Mouse (Mus musculus) ES-E14 (cell line): ENCODE data around the gene Lcn5. TPM values are rescaled to one million over a fixed set of nuclear protein-coding genes. Genes with fewer than 3 reads are reported as not detected.

Source experiments
- DNase-seq: peaks from one replicate; pipeline ENCODE4 v3.0.0-alpha.2; 2013; ENCODE audit warnings: low read depth, low spot score
- H3K27ac ChIP-seq: 2 replicates; pipeline ENCODE4 v1.5.1; 2012; ENCODE audit warnings: low read depth, mild to moderate bottlenecking, low read length, moderate library complexity, mixed read lengths; ENCODE audit not compliant: poor library complexity, insufficient read depth, severe bottlenecking
- H3K36me3 ChIP-seq: 2 replicates; pipeline ENCODE4 v1.6.1; 2012; ENCODE audit warnings: mild to moderate bottlenecking, low read length, moderate library complexity, mixed read lengths; ENCODE audit not compliant: control insufficient read depth, poor library complexity, insufficient read depth, severe bottlenecking
- H3K4me1 ChIP-seq, 2 experiments: fragments of 150-350 bp in 1 of 2; sonication (generic) in 1 of 2; 2 replicates each; pipeline ENCODE4 v1.6.1; 2012; ENCODE audit warnings: low read length in 2 of 2, mild to moderate bottlenecking in 1 of 2, mixed read lengths in 1 of 2; ENCODE audit not compliant: control insufficient read depth in 2 of 2, insufficient read depth in 2 of 2, poor library complexity in 1 of 2
- H3K4me3 ChIP-seq, 2 experiments: fragments of 150-350 bp in 1 of 2; sonication (generic) in 1 of 2; 2 replicates each; pipeline ENCODE4 v1.5.1; 2012; ENCODE audit warnings: low read length in 2 of 2, low read depth in 1 of 2, mild to moderate bottlenecking in 1 of 2, mixed read lengths in 1 of 2; ENCODE audit not compliant: insufficient read depth in 1 of 2, poor library complexity in 1 of 2, severe bottlenecking in 1 of 2
- H3K9ac ChIP-seq: 2 replicates; pipeline ENCODE4 v1.6.1; 2012; ENCODE audit warnings: low read depth, mild to moderate bottlenecking, low read length, mixed read lengths; ENCODE audit not compliant: poor library complexity, insufficient read depth, severe bottlenecking
- H3K9me3 ChIP-seq: fragments of 150-350 bp; sonication (generic); 2 replicates; pipeline ENCODE4 v1.6.1; 2012; ENCODE audit warnings: low read depth, mild to moderate bottlenecking, low read length; ENCODE audit not compliant: control insufficient read depth, insufficient read depth
- CHD2 ChIP-seq: IDR thresholded peaks from 2 replicates; pipeline ENCODE4 v1.6.1; 2014; ENCODE audit warnings: mild to moderate bottlenecking, low read depth, low read length, inconsistent platforms
- HCFC1 ChIP-seq: IDR thresholded peaks from 2 replicates; pipeline ENCODE4 v1.6.1; 2012; ENCODE audit warnings: low read length, inconsistent platforms, borderline replicate concordance; ENCODE audit not compliant: insufficient read depth
- MAFK ChIP-seq: IDR thresholded peaks from 2 replicates; pipeline ENCODE4 v1.6.1; 2014; ENCODE audit warnings: mild to moderate bottlenecking, low read depth, low read length, inconsistent platforms; ENCODE audit not compliant: insufficient read depth
- ZC3H11A ChIP-seq: IDR thresholded peaks from 2 replicates; pipeline ENCODE4 v1.6.1; 2012; ENCODE audit warnings: low read depth, mild to moderate bottlenecking, inconsistent platforms, low read length, borderline replicate concordance
- ZNF384 ChIP-seq: IDR thresholded peaks from 2 replicates; pipeline ENCODE4 v1.6.1; 2012; ENCODE audit warnings: low read depth, low read length, inconsistent platforms
- in situ Hi-C, 2 experiments: fragments of 600-800 bp; cut with MboI; formaldehyde crosslinking; loops; one replicate each; pipeline ENCODE4 v1.15.1; 2025; ENCODE audit warnings: low sequenced_read_pairs in 2 of 2, inconsistent platforms in 1 of 2; ENCODE audit not compliant: unreplicated experiment in 2 of 2
- total RNA-seq: library from RNA; depleted of rRNA; stranded (reverse); fragments of 300-350 nt; gene quantifications from 2 replicates; pipeline ENCODE4 v1.2.3, GENCODE M21; 2012

The Lcn5 gene
- total RNA-seq, 1 experiment = not detected

DNA sequence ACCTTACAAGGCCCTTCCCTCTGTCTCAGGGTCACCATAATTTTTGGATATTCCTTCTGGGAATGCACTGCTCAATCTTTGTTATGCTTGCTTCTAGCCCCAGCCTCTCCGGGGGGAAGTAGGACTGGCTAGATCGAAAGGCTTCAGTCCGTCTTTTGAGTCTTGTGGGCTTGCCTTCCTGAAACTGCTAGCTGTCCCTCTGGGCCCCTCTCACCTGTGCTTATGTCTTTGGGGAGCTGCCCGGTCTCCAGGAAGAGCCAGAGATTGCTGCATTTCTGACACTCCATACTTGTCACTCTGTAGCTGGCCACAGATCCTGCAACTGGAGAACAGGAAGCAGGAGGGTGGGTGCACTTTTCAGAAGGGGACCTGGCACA, 36.9 kb upstream of the Lcn5 start:
- Histone ChIP-seq H3K4me3 (no peak overlapping the region), H3K27ac (no peak overlapping the region), H3K9ac (no peak overlapping the region), H3K36me3 (no peaks in the 10 kb centered on the region; the same call in 1 of the 2 replicates), H3K9me3 (no peaks in the 10 kb centered on the region), H3K4me1 (no peaks in the 10 kb centered on the region; a peak in 1 of 4 replicates)
- TF ChIP-seq CHD2 (no peak), ZNF384 (no peak), MAFK (no peak), ZC3H11A (no peak), HCFC1 (no peak)
- DNase-seq = no peak
- in situ Hi-C loops = no loop called here

DNA sequence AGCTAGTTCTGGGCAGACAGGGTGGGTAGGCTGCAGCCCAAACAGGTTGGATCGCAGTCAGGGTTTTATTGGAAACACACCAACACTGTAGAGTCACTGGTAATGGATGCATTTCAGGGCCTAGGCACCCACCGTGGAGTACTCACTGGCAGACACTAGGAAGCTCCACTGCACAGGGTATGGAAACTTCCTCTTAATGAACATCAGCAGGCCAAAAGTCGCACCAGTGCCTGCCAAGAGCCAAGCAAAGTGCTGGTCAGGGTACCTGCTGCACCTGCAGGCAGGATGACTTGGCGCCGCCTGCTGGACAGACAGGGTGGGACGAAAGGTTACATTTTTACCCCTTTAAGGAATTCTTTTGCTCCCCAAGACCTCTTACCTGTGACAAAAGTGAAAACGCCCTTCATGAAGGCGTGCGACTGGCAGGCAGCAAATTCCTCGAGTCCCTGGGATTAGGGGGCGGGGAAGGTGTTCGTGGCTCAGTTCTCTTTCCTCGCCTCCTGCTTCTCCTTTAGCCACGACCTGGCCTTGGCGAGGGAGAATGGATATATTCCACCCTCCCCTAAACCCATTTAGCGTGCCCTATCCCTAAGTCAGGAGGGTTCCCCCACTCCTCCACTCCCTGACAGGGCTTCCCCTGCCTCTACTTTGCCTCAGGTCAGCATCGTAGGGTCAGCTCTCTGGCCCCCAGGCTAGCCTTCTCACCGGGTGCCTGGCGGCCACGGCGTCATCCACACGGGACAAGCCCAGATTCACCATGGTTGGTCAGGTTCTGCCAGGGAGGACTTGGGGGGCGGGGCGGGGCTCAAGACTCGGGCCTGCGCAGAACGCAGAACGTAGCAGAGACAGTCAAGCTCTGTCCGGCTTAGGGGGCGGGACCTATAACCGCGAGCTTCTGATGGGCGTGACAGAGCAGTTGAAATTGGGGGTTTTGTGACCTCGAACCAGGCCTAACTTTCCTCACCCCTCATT, 36.2 kb upstream of the Lcn5 start, which contains the start of gene Tmem141:
Gene Tmem141 (minus strand): TSS at position 777 of the 972 bp plus-strand sequence.
- H3K27ac ChIP-seq = no peak within 1 kb of the TSS
- no peaks in the 10 kb centered on the region; the same call in 1 of the 2 replicates for H3K36me3 ChIP-seq
- H3K9ac ChIP-seq = peak within 1 kb of the TSS; percentile 78
- no peaks in the 10 kb centered on the region for H3K9me3 ChIP-seq
- DNase-seq = peak; percentile 77
- H3K4me3 ChIP-seq = peak within 1 kb of the TSS; percentile 69 to 80
- H3K4me1 ChIP-seq = no peaks in the 10 kb centered on the region; a peak in 1 of 4 replicates
- TF ChIP-seq HCFC1 (peak; percentile 15; the same call in 1 of the 2 replicates), MAFK (no peak)
- in situ Hi-C loops = no loop called here

DNA sequence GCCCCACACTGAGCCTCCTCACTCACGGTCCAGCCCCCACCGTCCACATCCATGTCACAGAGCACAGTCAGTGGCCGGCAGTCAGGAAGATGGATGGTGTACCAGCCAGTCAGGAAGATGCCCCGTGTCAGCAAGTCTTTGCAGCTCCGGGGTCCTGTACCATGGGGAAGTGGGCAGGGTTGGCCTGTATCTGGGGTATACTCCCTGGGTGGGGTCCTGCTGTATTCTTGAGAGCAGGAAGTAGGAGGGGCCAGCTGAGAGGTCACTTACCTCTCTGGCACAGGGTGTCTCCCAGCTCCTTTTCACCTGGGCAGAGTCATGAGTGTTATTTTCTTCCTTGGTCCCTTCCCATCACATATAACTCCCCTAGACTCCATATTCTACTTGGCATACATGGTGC, 31.8 kb upstream of the Lcn5 start:
- H3K9me3 ChIP-seq = no peaks in the 10 kb centered on the region
- no peaks in the 10 kb centered on the region; a peak in 1 of 4 replicates for H3K4me1 ChIP-seq
- TF ChIP-seq MAFK = no peak
- TF ChIP-seq ZNF384 = no peak
- TF ChIP-seq HCFC1 = no peak
- no peak for TF ChIP-seq ZC3H11A
- TF ChIP-seq CHD2 = no peak
- no peak for DNase-seq
- in situ Hi-C loops = no loop called here
- H3K27ac ChIP-seq = no peak overlapping the region
- no peaks in the 10 kb centered on the region for H3K36me3 ChIP-seq
- H3K4me3 ChIP-seq = no peak overlapping the region
- H3K9ac ChIP-seq = no peak overlapping the region

DNA sequence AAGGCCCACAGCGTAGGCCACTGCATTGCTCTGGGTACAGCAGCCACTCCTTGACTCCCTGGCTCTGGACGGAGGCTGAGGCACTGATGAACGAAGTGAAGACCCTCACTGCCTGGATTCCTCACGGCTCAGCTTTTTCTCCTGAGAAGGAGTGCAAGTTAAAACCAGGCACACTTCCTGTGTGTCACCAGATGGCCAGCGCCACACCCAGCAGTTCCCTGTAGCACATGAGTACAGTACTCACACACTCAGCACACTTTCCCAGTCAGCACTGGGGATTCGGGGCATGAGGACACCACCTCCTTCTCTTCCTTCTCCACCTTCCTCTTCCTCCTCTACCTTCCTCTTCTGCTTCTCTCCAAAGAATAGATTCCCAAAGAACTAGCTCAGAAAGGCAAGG, 29.9 kb upstream of the Lcn5 start, which contains the start of gene Fcna:
Gene Fcna (minus strand): TSS at position 220 of the 400 bp plus-strand sequence.
- Histone ChIP-seq H3K4me3 (no peak within 1 kb of the TSS), H3K27ac (no peak within 1 kb of the TSS), H3K36me3 (no peaks in the 10 kb centered on the region), H3K9ac (no peak within 1 kb of the TSS), H3K4me1 (no peaks in the 10 kb centered on the region), H3K9me3 (no peaks in the 10 kb centered on the region)
- DNase-seq = no peak
- in situ Hi-C loops = no loop called here
- no peak for TF ChIP-seq ZNF384
- TF ChIP-seq MAFK = no peak
- no peak for TF ChIP-seq ZC3H11A
